Mouse (Mus musculus) adipocyte (in vitro differentiated cells): ENCODE data around the gene Tdrd12.

Experiments used
- DNase-seq: peaks from one replicate; pipeline ENCODE4 v3.0.0-alpha.2; 2016; ENCODE audit warnings: low spot score

The Tdrd12 gene

DNA sequence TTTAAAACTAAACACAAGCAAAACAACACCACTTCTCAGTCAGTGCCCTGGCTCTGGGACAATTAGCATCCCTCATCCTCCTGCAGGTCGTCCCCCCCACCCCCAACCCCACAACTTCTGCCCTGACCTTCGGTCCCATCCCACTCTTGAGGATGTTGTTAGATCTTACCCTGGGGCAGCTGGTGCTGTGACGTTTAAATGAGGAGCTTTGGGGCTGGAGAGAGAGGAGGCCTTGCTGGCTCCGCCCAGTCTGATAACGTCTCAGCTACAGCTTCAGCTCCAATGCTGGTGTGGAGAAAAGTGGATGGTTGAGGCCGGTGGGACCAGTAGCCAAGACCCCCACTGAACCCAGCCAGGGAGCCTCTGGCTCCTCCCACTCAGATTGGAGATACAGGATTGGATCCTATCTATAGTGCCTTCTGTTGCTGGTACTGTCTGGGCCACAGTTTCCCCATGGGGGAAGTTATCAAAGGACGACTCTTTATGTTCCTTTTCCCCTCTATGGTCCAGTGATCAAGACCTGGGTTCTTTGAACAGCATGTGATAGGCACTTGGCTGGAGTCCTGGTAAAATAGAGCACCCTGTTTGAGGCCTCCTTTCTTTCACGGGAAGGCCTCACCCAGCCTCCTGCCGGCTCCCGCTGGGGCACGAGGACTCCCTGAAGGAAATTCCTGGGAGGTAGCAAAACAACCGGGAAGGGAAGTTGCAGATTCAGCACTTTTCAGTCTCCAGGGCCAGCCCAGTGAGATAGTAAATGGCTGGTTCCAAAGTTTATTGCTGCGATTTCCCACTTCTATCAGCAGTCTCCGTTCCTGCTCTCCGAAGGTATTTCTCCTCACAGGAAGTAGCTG, 89.3 kb downstream of the Tdrd12 start, which contains the start of gene Slc7a9:
Slc7a9 (plus strand) TSS at position 801 of the 851 bp plus-strand sequence.
- DNase-seq = no peak

DNA sequence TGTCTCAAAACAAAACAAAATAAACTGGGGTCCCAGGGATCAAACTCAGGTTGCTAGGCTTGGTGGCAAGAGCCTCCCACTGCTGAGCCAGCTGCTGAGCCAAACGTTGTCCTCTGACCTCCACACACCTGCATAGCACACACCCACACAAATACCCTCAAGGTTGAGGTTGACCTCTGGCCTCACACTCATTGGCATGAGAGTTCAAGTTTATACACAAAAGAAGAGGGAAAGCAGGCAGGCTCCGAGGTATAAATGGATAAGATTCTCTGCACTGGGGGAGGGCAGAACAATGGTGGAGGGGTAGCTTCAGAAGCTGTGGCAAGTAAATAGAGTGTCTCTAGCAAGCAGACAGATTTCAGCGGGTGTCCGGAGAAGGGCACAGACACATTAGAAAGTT, 90.0 kb downstream of the Tdrd12 start:
- no peak for DNase-seq

DNA sequence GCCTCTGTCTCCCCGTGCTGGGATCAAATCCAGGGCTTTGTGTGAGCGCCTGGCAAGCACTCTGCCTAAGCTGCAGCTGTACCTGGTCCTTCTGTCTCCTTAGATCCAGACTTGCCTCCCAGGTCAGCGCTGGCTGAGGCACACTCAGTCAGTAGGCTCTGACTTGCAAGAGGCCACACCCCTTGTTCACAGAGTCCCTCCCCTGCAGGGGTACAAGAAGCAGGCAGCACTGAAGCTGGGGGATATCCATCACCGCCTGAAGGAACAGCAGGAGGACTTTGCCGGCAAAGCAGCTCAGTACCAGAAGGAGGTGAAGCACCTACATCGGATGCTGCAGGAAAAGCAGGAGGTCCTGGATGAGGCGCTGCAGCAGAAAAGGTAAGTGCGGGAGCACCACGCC, 102.3 kb downstream of the Tdrd12 start:
- DNase-seq = no peak

DNA sequence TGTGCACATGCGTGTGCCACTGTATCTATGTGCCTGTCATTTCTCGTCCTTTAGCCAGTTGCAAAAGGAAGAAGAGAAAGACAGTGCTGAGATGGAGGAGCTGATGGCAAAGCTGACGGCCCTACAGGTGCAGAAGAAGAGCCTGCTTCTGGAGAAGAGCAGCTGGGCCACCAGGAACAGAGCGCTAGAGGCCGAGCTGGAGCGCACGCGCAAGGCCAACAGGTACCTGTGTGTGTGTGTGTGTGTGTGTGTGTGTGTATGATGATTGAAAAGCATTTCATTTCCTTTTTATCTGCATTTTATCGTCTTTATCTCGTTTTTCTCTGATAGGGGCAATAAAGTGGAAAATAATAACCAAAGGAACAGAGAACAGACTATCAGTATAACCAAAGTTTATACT, 109.4 kb downstream of the Tdrd12 start:
- no peak for DNase-seq

- DNase-seq = no peak
Measured at GRCm38 (mm10) chr7:35423071-35423470, 114.5 kb downstream of the Tdrd12 start.
